Mouse (Mus musculus) hindbrain, embryonic 16.5 days (tissue): ENCODE results near the gene Usp32. TPM values are rescaled to one million over a fixed set of nuclear protein-coding genes. Genes with fewer than 3 reads are reported as not detected.
A peak's percentile ranks its signal among the peaks of the same experiment; 100 is the strongest.

Source experiments
- ATAC-seq: fragments of 200-750 bp; cut with Nextera tagmentation; 2 replicates; pipeline ENCODE4 v1.8.0; 2017; ENCODE audit warnings: moderate TSS enrichment, moderate library complexity
- H3K27ac ChIP-seq: fragments of 300-500 bp; sonication (generic); 2 replicates; pipeline ENCODE4 v1.5.1; 2014; ENCODE audit warnings: low read depth, mild to moderate bottlenecking, control low read depth, low read length, moderate library complexity
- H3K27me3 ChIP-seq: fragments of 300-500 bp; sonication (generic); replicated peaks from 2 replicates; pipeline ENCODE4 v1.6.1; 2014; ENCODE audit warnings: low read length; ENCODE audit not compliant: control insufficient read depth, insufficient read depth
- H3K36me3 ChIP-seq: fragments of 300-500 bp; sonication (generic); 2 replicates; pipeline ENCODE4 v1.6.1; 2014; ENCODE audit warnings: mild to moderate bottlenecking, low read length, moderate library complexity, mixed read lengths; ENCODE audit not compliant: control insufficient read depth, insufficient read depth
- H3K4me1 ChIP-seq: fragments of 300-500 bp; sonication (generic); 2 replicates; pipeline ENCODE4 v1.6.1; 2014; ENCODE audit warnings: low read depth, low read length; ENCODE audit not compliant: control insufficient read depth, insufficient read depth
- H3K4me2 ChIP-seq: fragments of 300-500 bp; sonication (generic); 2 replicates; pipeline ENCODE4 v1.6.1; 2014; ENCODE audit warnings: mild to moderate bottlenecking, low read length, control low read depth, moderate library complexity
- H3K4me3 ChIP-seq: fragments of 300-500 bp; sonication (generic); 2 replicates; pipeline ENCODE4 v1.5.1; 2014; ENCODE audit warnings: mild to moderate bottlenecking, low read length, control low read depth, moderate library complexity
- H3K9ac ChIP-seq: fragments of 300-500 bp; sonication (generic); 2 replicates; pipeline ENCODE4 v1.6.1; 2014; ENCODE audit warnings: low read depth, mild to moderate bottlenecking, control low read depth, low read length, moderate library complexity
- H3K9me3 ChIP-seq: fragments of 300-500 bp; sonication (generic); 2 replicates; pipeline ENCODE4 v1.6.1; 2014; ENCODE audit warnings: mild to moderate bottlenecking, low read length, moderate library complexity; ENCODE audit not compliant: control insufficient read depth
- WGBS: fragments of 180-500 bp; shearing (Covaris S2); extraction: QIAGEN DNeasy Blood & Tissue Kit; methylation state at CpG from one replicate; pipeline ENCODE4 v1.1.7; 2014; 5-methylcytosine and 5-hydroxymethylcytosine counted together
- polyA plus RNA-seq: library from polyadenylated mRNA; unstranded; fragments of >200 nt; fragmentation: Nextera tagmentation; extraction: Ambion mirVana; gene quantifications from 2 replicates; pipeline ENCODE4 v1.2.1, GENCODE M21; 2015

Usp32 gene
- polyA plus RNA-seq, result 9.7 and 11.5 TPM in 2 replicates

DNA sequence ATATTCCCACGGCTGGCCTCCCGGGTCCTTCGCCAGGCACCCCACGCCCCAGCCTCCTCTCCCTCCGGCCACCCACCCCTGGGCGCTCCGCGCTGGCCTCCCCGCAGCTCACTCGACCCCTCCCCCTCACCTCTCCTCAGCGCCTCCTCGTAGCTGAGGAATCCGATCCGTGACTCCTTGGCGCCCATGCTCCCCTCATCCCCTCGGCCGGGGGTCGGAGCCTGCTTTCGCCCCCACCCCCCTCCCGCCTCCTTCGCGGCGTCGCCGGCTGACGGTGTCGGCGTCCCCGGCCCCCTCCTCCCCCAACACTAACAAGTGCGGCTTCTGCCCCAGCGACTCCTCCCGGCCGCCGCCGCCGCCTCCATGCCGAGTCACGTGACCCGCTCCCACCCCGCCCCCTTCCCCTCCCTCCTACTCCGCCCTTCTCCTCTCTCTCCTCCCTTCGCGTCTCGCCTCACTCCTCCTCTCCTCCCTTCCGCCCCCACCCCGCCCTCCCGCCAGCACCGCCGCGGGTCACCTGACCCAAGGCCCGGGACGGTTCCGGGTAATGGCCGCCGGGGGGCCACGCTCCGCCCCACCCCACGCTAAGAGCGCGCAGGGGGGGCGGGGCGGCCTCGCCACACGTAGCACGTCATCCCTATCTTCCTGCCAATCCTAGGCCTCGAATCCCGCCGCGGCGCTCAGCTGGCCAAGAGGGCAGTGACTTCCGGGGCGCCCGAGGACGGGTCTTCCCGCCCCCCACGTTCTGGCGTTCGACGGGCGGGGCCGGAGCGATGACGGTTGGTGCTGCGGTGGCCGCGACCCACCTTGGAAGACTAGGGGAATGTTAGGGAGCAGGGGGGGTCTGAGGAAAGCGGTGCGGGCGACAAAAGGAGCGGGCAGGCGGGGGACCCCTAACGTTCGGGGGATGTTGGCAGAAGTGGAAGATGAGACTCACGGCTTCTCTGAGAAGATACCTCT is at the start of gene Usp32:
Gene Usp32, minus strand, starts transcription at position 581 of the 960 bp plus-strand sequence.
- H3K4me1 ChIP-seq, result peaks cover 5% of the 10 kb centered on the region
- H3K36me3 ChIP-seq, result no peaks in the 10 kb centered on the region
- peak within 1 kb of the TSS; percentile 91 for H3K9ac ChIP-seq
- no peaks in the 10 kb centered on the region for H3K27me3 ChIP-seq
- H3K27ac ChIP-seq, result peak within 1 kb of the TSS; percentile 91
- peak within 1 kb of the TSS; percentile 91 for H3K4me3 ChIP-seq
- ATAC-seq, result peak; percentile 98
- WGBS, result under 1% methylated on average over 90 of the region's 94 CpGs
- H3K9me3 ChIP-seq, result no peaks in the 10 kb centered on the region
- H3K4me2 ChIP-seq, result peak within 1 kb of the TSS; percentile 74

- H3K4me1 ChIP-seq, result no peaks in the 10 kb centered on the region
- no peaks in the 10 kb centered on the region for H3K27me3 ChIP-seq
- 98% methylated on average over 4 of the region's 4 CpGs for WGBS
- H3K4me2 ChIP-seq, result no peak overlapping the region
- H3K9me3 ChIP-seq, result no peaks in the 10 kb centered on the region
- H3K36me3 ChIP-seq, result peaks cover 26% of the 10 kb centered on the region
- H3K4me3 ChIP-seq, result no peak overlapping the region
- H3K9ac ChIP-seq, result no peak overlapping the region
- H3K27ac ChIP-seq, result no peak overlapping the region
- ATAC-seq, result no peak
Measured at GRCm38 (mm10) chr11:85189110-85189509, 49.1 kb upstream of the Usp32 start.

GRCm38 (mm10) chr11:85184839-85185238 is 44.9 kb upstream of the Usp32 start:
- H3K9me3 ChIP-seq, result no peaks in the 10 kb centered on the region
- no peak overlapping the region for H3K9ac ChIP-seq
- H3K4me2 ChIP-seq, result no peak overlapping the region
- ATAC-seq, result no peak
- no peak overlapping the region for H3K4me3 ChIP-seq
- no peaks in the 10 kb centered on the region for H3K27me3 ChIP-seq
- peaks cover 2% of the 10 kb centered on the region; the same call in 1 of the 2 replicates for H3K36me3 ChIP-seq
- H3K27ac ChIP-seq, result no peak overlapping the region
- WGBS, result 90% methylated on average over 6 of the region's 6 CpGs
- H3K4me1 ChIP-seq, result peaks cover 3% of the 10 kb centered on the region; the same call in 1 of the 2 replicates

GRCm38 (mm10) chr11:85184082-85184481 is 44.1 kb upstream of the Usp32 start:
- Histone ChIP-seq H3K9ac (no peak overlapping the region), H3K27me3 (no peaks in the 10 kb centered on the region), H3K9me3 (no peaks in the 10 kb centered on the region), H3K27ac (no peak overlapping the region), H3K4me1 (peaks cover 3% of the 10 kb centered on the region; the same call in 1 of the 2 replicates), H3K4me2 (no peak overlapping the region), H3K36me3 (no peaks in the 10 kb centered on the region; the same call in 1 of the 2 replicates), H3K4me3 (no peak overlapping the region)
- no peak for ATAC-seq
- 68% methylated on average over 5 of the region's 5 CpGs for WGBS

- Histone ChIP-seq H3K27ac (peak overlapping the region; percentile 59), H3K27me3 (no peaks in the 10 kb centered on the region), H3K9ac (peak overlapping the region; percentile 65), H3K4me2 (peak overlapping the region; percentile 71), H3K4me1 (peaks cover 3% of the 10 kb centered on the region; the same call in 1 of the 2 replicates), H3K36me3 (no peaks in the 10 kb centered on the region), H3K4me3 (peak overlapping the region; percentile 43), H3K9me3 (no peaks in the 10 kb centered on the region)
- 21% methylated on average over 13 of the region's 13 CpGs for WGBS
- no peak; the same call in 1 of the 2 replicates for ATAC-seq
Measured at GRCm38 (mm10) chr11:85183284-85183779, 43.4 kb upstream of the Usp32 start.

DNA sequence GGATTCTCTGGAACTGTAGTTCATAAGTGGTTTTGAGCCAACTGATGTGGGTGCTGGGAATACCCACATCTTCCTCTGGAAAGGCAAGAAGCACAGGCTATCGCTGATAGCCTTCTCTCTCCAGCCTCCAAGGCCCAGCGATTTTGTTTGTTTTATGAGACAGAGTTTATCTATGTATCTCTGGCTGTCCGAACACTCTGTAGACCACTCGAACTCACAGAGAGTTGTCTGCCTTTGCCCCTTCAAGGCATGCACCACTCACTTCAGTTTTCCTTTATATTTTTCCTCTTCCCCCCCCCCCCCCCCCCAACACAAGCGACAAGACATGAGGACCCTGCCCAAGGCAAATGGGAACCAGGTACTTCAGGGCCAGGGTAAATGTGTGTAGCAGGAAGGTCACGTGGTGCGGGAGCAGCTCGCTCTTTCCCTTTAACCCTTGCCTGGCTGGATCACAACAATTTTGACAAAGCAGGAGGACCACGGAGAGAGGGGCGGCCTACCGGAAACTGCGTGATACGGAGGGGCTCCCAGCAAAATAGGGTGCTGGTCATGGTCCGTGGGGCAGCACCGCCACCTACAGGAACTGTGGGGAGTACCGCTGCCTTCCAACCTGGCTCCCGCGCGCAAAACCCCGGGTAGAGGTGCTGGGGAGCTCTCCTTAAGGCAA is 42.8 kb upstream of the Usp32 start:
- H3K4me3 ChIP-seq, result peak overlapping the region; percentile 43
- H3K4me1 ChIP-seq, result peaks cover 3% of the 10 kb centered on the region; the same call in 1 of the 2 replicates
- H3K9ac ChIP-seq, result peak overlapping the region; percentile 65
- H3K9me3 ChIP-seq, result no peaks in the 10 kb centered on the region
- H3K4me2 ChIP-seq, result peak overlapping the region; percentile 71
- H3K36me3 ChIP-seq, result no peaks in the 10 kb centered on the region
- H3K27me3 ChIP-seq, result no peaks in the 10 kb centered on the region
- ATAC-seq, result peak; percentile 96
- peak overlapping the region; percentile 59 for H3K27ac ChIP-seq
- WGBS, result 6% methylated on average over 20 of the region's 20 CpGs

GRCm38 (mm10) chr11:85178413-85178812 is 38.5 kb upstream of the Usp32 start:
- Histone ChIP-seq H3K27me3 (no peaks in the 10 kb centered on the region), H3K27ac (no peak overlapping the region), H3K9ac (no peak overlapping the region), H3K9me3 (no peaks in the 10 kb centered on the region), H3K4me1 (peaks cover 2% of the 10 kb centered on the region; the same call in 1 of the 2 replicates), H3K4me3 (no peak overlapping the region), H3K4me2 (no peak overlapping the region), H3K36me3 (no peaks in the 10 kb centered on the region)
- WGBS, result 88% methylated on average over 4 of the region's 4 CpGs
- ATAC-seq, result no peak

GRCm38 (mm10) chr11:85177761-85178160 is 37.8 kb upstream of the Usp32 start:
- Histone ChIP-seq H3K4me2 (no peak overlapping the region), H3K9me3 (no peaks in the 10 kb centered on the region), H3K4me3 (no peak overlapping the region), H3K9ac (no peak overlapping the region), H3K36me3 (no peaks in the 10 kb centered on the region), H3K4me1 (no peaks in the 10 kb centered on the region), H3K27ac (no peak overlapping the region), H3K27me3 (no peaks in the 10 kb centered on the region)
- no peak for ATAC-seq
- WGBS, result 90% methylated on average over 6 of the region's 6 CpGs

- Histone ChIP-seq H3K9ac (no peak overlapping the region), H3K27ac (no peak overlapping the region), H3K4me3 (no peak overlapping the region), H3K27me3 (no peaks in the 10 kb centered on the region), H3K9me3 (no peaks in the 10 kb centered on the region), H3K36me3 (no peaks in the 10 kb centered on the region), H3K4me2 (no peak overlapping the region), H3K4me1 (no peaks in the 10 kb centered on the region)
- 85% methylated on average over 3 of the region's 3 CpGs for WGBS
- ATAC-seq, result no peak
Measured at GRCm38 (mm10) chr11:85175941-85176340, 36.0 kb upstream of the Usp32 start.
